ENCODE assay signal across 8 mouse cellular contexts in the genomic region with DNA sequence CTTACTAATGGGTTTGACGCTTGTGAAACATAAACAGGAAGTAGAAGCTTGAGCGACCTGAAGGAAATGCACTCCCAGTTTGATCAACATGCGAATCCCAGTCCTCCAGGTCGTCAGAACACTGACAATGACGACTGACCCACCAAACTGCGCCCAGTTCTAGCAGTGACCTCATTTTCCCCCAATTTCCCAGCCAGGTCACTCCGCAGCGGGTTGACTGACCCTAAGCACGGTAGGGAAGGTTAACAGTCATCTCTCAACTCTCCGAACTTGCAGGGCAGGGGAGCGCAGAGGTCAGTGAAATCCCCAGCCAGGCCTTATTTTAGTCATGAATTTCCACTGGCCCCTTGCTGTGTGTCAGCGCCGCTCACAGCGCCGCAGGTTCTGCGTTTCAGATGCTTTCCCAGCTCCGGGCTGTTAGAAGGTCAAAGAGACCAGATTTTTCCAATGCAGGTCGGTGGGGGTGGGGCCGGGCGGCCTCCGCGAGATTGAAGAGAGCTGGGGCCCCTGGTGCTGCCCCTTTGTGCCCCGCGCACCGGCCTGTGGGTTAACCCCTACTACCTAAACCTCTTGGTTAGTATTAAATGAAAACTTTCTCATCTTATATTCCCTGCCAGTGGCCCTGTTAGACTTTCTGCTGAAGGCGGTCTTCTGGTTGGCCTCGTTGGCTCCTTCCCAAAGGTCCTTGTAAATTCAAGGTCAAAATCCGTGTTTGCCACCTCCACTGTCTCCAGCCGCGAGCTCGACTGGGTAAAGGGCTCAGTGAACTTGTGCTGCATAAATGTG. TPM values are rescaled to one million over a fixed set of nuclear protein-coding genes. Genes with fewer than 3 reads are reported as not detected.
DNase-seq lines count a peak whose midpoint lies in the region; ATAC-seq and TF ChIP-seq lines count a peak whose summit lies in the region.

No protein-coding gene starts in this region.

- 4% methylated on average over 31 of the region's 31 CpGs for WGBS in heart, adult 2 months
- WGBS in intestine, postnatal 0 days = 1% methylated on average over 31 of the region's 31 CpGs
- 2% methylated on average over 31 of the region's 31 CpGs for WGBS in liver, embryonic 14.5 days (ENCODE audit: insufficient replicate concordance)
- 20% methylated on average over 31 of the region's 31 CpGs for WGBS in thymus, adult 2 months

- H3K9ac ChIP-seq in heart, adult 2 months (ENCODE audit: low read depth, low read length) = peak overlapping the region; percentile 65
- H3K9ac ChIP-seq in intestine, postnatal 0 days (ENCODE audit: low read depth, low read length) = peak overlapping the region; percentile 83
- H3K9ac ChIP-seq in liver, embryonic 14.5 days (replicated peaks) = no peak overlapping the region; the same call in 1 of the 2 replicates

- TF ChIP-seq CTCF in heart, adult 2 months (IDR thresholded peaks at IDR 0.05) = no peak
- TF ChIP-seq CTCF in intestine, postnatal 0 days (IDR thresholded peaks at IDR 0.05; ENCODE audit: low read depth) = no peak
- no peak for TF ChIP-seq CTCF in liver, embryonic 14.5 days (IDR thresholded peaks at IDR 0.05; ENCODE audit: low read depth)
- TF ChIP-seq CTCF in thymus, adult 2 months (IDR thresholded peaks at IDR 0.05; ENCODE audit: borderline replicate concordance, control insufficient read depth, extremely low read depth, insufficient read depth, low read length, poor library complexity) = no peak

- no peaks in the 10 kb centered on the region for H3K79me2 ChIP-seq in heart, adult 2 months (replicated peaks; ENCODE audit: control insufficient read depth, insufficient read depth, low read length)

- TF ChIP-seq POLR2A in heart, adult 2 months (IDR thresholded peaks at IDR 0.05; ENCODE audit: insufficient read depth, low read depth, low read length) = peak; percentile 57; the same call in 1 of the 2 replicates
- TF ChIP-seq POLR2A in thymus, adult 2 months (IDR thresholded peaks at IDR 0.05; ENCODE audit: control insufficient read depth, extremely low read depth, insufficient read depth, low read length, poor library complexity) = no peak

- peak; percentile 75 for DNase-seq in cerebellum, adult 11 months
- peak; percentile 74 to 75 for DNase-seq in cerebellum, postnatal 36 days
- DNase-seq in heart, adult 2 months = peak; percentile 76 to 78
- no peak for DNase-seq in liver, embryonic 14.5 days (ENCODE audit: low read depth in 3 of 3, low spot score in 3 of 3)
- DNase-seq in natural killer cell, adult 2 months (ENCODE audit: low spot score in 2 of 2) = peak; percentile 75 to 86
- DNase-seq in thymus, adult 2 months = peak; percentile 8

- no peak for ATAC-seq in cerebellum, adult (ENCODE audit: insufficient number of reproducible peaks, low FRiP score, low TSS enrichment)
- ATAC-seq in intestine, postnatal 0 days = no peak; the same call in 1 of the 2 replicates
- ATAC-seq in liver, embryonic 14.5 days (ENCODE audit: insufficient read depth) = no peak

- H3K4me3 ChIP-seq in heart, adult 2 months = peak overlapping the region; percentile 93
- H3K4me3 ChIP-seq in intestine, postnatal 0 days (ENCODE audit: low read depth, low read length) = peak overlapping the region; percentile 69
- H3K4me3 ChIP-seq in liver, embryonic 14.5 days (ENCODE audit: insufficient read depth in 1 of 2, low read depth in 2 of 2, low read length in 2 of 2) = peak overlapping the region; percentile 43 to 47
- H3K4me3 ChIP-seq in thymus, adult 2 months (ENCODE audit: control insufficient read depth, insufficient read depth, low read length) = peak overlapping the region; percentile 57; the same call in 1 of the 2 replicates

- H3K36me3 ChIP-seq in heart, adult 2 months (ENCODE audit: control insufficient read depth, insufficient read depth, low read length) = peaks cover 10% of the 10 kb centered on the region
- no peaks in the 10 kb centered on the region for H3K36me3 ChIP-seq in intestine, postnatal 0 days (ENCODE audit: control insufficient read depth, insufficient read depth)
- no peaks in the 10 kb centered on the region for H3K36me3 ChIP-seq in liver, embryonic 14.5 days (replicated peaks; ENCODE audit: control insufficient read depth, insufficient read depth, low read depth)
- no peaks in the 10 kb centered on the region for H3K36me3 ChIP-seq in thymus, adult 2 months (ENCODE audit: control insufficient read depth, insufficient read depth, low read length)

- H3K9me3 ChIP-seq in intestine, postnatal 0 days (ENCODE audit: control insufficient read depth) = no peaks in the 10 kb centered on the region
- H3K9me3 ChIP-seq in liver, embryonic 14.5 days (ENCODE audit: control insufficient read depth, low read length) = no peaks in the 10 kb centered on the region

- peaks cover 7% of the 10 kb centered on the region for H3K4me1 ChIP-seq in heart, adult 2 months (ENCODE audit: control insufficient read depth, insufficient read depth, low read length)
- H3K4me1 ChIP-seq in intestine, postnatal 0 days (replicated peaks; ENCODE audit: control insufficient read depth, insufficient read depth, low read length) = no peaks in the 10 kb centered on the region
- peaks cover 0 to 3% of the 10 kb centered on the region in 2 experiments; a peak in 2 of 4 replicates for H3K4me1 ChIP-seq in liver, embryonic 14.5 days (replicated peaks; ENCODE audit: control insufficient read depth in 2 of 2, insufficient read depth in 2 of 2, low read length in 1 of 2)
- H3K4me1 ChIP-seq in thymus, adult 2 months (replicated peaks; ENCODE audit: control insufficient read depth, insufficient read depth, low read length) = peaks cover 19% of the 10 kb centered on the region

- peak overlapping the region; percentile 99 for H3K27ac ChIP-seq in heart, adult 2 months
- peak overlapping the region; percentile 100 for H3K27ac ChIP-seq in intestine, postnatal 0 days (ENCODE audit: low read depth, low read length)
- peak overlapping the region; percentile 39 for H3K27ac ChIP-seq in liver, embryonic 14.5 days
- peak overlapping the region; percentile 64; the same call in 1 of the 2 replicates for H3K27ac ChIP-seq in thymus, adult 2 months (ENCODE audit: control insufficient read depth, insufficient read depth, low read length)

- H3K27me3 ChIP-seq in heart, adult 2 months (ENCODE audit: control insufficient read depth, insufficient read depth, low read length) = no peaks in the 10 kb centered on the region
- H3K27me3 ChIP-seq in intestine, postnatal 0 days (replicated peaks; ENCODE audit: control insufficient read depth, insufficient read depth, low read length) = no peaks in the 10 kb centered on the region
- peaks cover 41% of the 10 kb centered on the region for H3K27me3 ChIP-seq in liver, embryonic 14.5 days (ENCODE audit: control insufficient read depth, insufficient read depth, low read length)
- H3K27me3 ChIP-seq in thymus, adult 2 months (ENCODE audit: control insufficient read depth, insufficient read depth, low read length) = peaks cover 3% of the 10 kb centered on the region

- intact Hi-C loops in heart, adult 2 months (cut with DNase I) = loop anchor here (2.0 kb wide), 2 partner anchors 126 to 232 kb away; no protein-coding TSS in a partner anchor

- 0 out of 2 replicates have a peak, but pooled peaks have one; percentile 33 for TF ChIP-seq EP300 in heart, adult 2 months (IDR thresholded peaks at IDR 0.05; ENCODE audit: insufficient read depth, low read depth, low read length)
- no peak for TF ChIP-seq EP300 in liver, embryonic 14.5 days (IDR thresholded peaks at IDR 0.05; ENCODE audit: low read depth)

- peak overlapping the region; percentile 82 for H3K4me2 ChIP-seq in intestine, postnatal 0 days (replicated peaks; ENCODE audit: low read depth)
- H3K4me2 ChIP-seq in liver, embryonic 14.5 days (ENCODE audit: low read depth) = peak overlapping the region; percentile 60

RNA-seq across cellular contexts. Expression of gene Bhlhe40, which starts 1.8 kb away (rescaled TPM):
- 10 to 100 TPM; 31.1 to 64.6 TPM for total RNA-seq in heart, adult 2 months (2021)
- polyA plus RNA-seq in heart, adult 2 months (2012; rRNA removed) = 21.2 and 27.9 TPM in 2 replicates
- polyA plus RNA-seq in intestine, postnatal 0 days (2015; fragmentation: Nextera tagmentation; extraction: Ambion mirVana) = 78.9 and 90.2 TPM in 2 replicates
- 2.1 and 2.3 TPM in 2 replicates for polyA plus RNA-seq in liver, embryonic 14.5 days (2012; rRNA removed)
- 5.2 and 5.3 TPM in 2 replicates for polyA plus RNA-seq in liver, embryonic 14.5 days (2014; fragmentation: Nextera tagmentation; extraction: Ambion mirVana)
- polyA plus RNA-seq in thymus, adult 2 months (2012; rRNA removed) = 6.2 and 7.9 TPM in 2 replicates

Comparison
In these comparisons a context has a peak if more than half of its experiments do, and no peak if none do; other contexts are left out.
1. DNase-seq: peak in cerebellum, adult 11 months (single experiment), cerebellum, postnatal 36 days (2 of 2), heart, adult 2 months (2 of 2), natural killer cell, adult 2 months (2 of 2) and thymus, adult 2 months (single experiment); none in liver, embryonic 14.5 days (0 of 3).
2. H3K27ac ChIP-seq: peak in every context shown above with its lines; median percentile 100 in intestine, postnatal 0 days; 99 in heart, adult 2 months; 64 in thymus, adult 2 months; 39 in liver, embryonic 14.5 days.
3. Peak in every context shown above with its lines, with median percentiles within 50 percentile points of each other: H3K4me3 ChIP-seq.